Mouse (Mus musculus) testis, adult 2 months (tissue): ENCODE measurements around the gene Rundc1.

Experiments used
- CTCF ChIP-seq: fragments of 200-500 bp; IDR thresholded peaks from 2 replicates; pipeline ENCODE4 v1.5.1; 2012; ENCODE audit warnings: low read depth, mild to moderate bottlenecking, inconsistent platforms, low read length, moderate library complexity; ENCODE audit not compliant: control insufficient read depth, insufficient read depth, insufficient replicate concordance
- POLR2A ChIP-seq: fragments of 200-500 bp; IDR thresholded peaks from 2 replicates; pipeline ENCODE4 v1.6.1; 2012; ENCODE audit warnings: low read depth, mild to moderate bottlenecking, inconsistent platforms, low read length, moderate library complexity; ENCODE audit not compliant: control insufficient read depth

DNA sequence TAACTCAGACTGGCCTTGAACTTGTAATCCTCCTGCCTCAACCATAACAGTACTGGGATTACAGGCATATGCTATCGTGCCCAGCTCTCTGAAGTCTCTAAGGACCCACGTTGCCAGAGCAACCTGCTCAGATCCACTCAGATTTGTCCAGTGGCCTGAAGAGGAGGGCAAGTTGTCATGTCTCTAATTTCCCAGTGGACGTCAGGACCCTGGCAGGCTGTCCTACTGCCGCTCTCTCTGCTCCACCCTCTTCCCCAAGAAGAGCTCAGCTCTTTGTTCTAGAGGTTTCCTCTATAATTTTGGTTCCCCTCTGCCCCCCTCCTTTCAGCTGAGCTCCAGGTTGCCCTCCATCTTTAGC lies 52.3 kb downstream of the Rundc1 start:
- no peak for TF ChIP-seq CTCF
- TF ChIP-seq POLR2A, result no peak
